Mouse (Mus musculus): ENCODE measurements around the gene Slc39a10.

Gene Slc39a10

DNA sequence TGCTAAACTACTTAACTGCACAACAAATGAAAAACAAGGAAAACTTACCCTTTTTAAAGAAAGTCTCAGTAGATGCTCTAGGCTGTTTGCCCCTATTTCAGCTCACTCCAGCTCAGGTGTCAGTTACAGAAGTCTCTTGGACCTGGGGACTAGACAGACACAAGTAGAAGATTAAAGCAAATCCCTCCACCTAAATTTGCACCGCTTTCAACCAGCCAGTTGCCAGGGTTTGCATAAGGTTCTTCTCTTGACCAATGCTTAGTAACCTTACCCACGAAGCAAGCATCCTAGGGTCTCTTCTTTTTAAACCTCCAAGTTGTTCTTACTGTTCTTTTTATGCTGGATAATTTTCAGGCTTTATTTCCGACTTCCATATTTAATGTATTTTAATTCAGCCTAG lies at the start of gene Slc39a10:
Slc39a10 (minus strand) TSS at position 101 of the 400 bp plus-strand sequence.
- DNase-seq (ENCODE audit: low read depth): no peak

DNA sequence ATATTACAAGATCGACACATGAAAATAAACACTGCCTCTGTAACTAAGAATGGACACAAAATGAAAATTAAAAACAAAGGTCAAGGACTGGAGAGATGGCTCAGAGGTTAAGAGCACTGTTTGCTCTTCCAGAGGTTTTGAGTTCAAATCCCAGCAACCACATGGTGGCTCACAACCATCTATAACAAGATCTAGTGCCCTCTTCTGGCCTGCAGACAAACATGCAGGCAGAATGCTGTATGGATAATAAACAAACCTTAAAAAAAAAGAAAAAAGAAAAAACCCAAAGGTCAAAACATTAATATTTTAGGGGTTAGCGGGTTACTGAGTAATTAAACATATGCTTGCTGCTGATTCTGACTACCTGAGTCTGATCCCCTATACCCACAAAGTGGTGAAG lies 46.6 kb upstream of the Slc39a10 start:
- no peak for DNase-seq (ENCODE audit: low read depth)

DNA sequence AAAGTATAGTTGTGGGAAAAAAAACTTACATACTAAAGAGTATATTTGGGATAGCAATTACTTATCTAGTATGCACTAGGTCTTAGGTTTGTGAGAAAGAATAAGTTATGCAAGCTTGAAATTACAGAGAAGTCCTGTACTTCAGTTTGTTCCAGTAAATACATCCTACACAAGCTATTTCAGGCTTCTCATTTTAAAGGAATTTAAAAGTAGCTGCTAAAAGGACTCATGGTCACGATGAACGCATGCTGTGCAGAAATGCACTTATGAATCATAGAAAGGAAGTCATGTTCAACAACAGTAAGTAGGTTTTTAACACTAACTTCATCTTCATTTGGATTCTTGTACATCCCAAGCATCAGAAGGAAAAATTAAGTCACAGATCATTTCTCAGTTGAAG lies 45.0 kb upstream of the Slc39a10 start:
- DNase-seq (ENCODE audit: low read depth): no peak

DNA sequence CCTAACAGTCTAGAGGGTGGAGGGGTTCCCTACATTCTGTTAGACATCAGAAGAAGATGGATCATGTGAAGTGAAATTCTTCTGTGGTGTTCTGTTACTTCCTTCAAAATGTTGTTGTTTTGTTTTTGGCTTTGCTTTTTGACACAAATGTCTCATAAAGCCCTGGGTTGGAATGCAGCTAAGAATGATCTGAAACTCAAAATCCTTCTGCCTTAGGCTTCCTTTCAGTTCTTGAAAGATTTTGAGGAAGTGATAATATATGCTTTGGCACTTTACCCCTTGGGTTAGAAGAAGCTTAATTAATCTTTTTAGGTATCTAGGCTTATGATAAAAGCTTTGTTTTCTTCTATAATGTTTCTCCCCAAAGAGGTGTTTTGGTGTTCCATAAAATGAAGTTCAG lies 34.5 kb upstream of the Slc39a10 start:
- no peak for DNase-seq (ENCODE audit: low read depth)

DNA sequence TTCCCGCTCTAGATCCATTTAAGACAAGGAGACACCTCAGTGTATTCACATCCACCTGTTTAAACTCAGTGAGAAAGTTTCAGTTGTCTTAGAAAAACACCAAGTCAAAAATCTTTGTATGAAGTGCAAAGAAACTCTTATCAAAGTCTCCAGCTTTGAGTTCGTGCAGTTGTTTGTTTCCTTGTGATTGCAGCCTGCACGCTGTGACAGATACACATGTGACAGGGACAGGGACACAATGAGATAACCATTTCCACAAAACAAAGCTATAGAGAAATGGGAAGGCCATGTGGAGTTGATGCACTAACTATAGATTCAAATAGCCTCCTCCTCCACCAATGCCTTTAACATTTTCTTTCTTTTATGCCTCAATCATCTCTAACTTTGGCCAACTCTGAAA lies 33.6 kb upstream of the Slc39a10 start:
- no peak for DNase-seq (ENCODE audit: low read depth)

DNA sequence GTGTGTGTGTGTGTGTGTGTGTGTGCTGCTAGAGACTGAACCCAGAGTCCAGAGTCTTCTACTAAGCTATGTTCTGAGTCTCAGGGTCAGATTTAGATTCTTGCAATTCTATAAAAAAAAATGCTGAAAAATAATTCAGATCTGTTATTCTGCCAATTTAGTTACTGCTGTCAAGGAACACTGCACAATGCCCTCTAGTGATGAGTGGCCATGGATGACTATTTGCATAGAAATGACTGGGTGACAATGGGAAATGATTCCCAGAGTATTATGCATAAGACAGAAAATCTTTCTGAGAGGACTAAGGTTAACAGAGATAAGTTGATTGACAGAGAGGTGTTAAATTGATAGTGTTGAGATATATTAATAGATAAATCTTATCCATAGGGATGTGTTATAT lies 32.3 kb upstream of the Slc39a10 start:
- DNase-seq (ENCODE audit: low read depth): no peak

DNA sequence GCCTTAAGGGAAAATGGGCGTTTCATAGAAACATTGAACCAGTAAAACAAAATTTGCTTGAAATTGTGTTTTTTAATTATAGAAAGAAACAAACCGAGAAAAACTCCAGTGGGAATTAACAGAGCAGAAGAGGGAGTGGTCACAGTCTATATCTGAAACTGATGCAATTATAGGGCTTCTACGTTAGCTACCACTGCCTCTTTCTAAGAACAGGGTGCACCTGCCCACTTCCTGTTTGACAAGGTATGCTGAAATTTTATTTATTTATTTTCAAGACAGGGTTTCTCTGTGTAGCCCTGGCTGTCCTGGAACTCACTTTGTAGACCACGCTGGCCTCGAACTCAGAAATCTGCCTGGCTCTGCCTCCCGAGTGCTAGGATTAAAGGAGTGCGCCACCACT lies 30.3 kb upstream of the Slc39a10 start:
- peak; percentile 29 for DNase-seq (ENCODE audit: low read depth)

DNA sequence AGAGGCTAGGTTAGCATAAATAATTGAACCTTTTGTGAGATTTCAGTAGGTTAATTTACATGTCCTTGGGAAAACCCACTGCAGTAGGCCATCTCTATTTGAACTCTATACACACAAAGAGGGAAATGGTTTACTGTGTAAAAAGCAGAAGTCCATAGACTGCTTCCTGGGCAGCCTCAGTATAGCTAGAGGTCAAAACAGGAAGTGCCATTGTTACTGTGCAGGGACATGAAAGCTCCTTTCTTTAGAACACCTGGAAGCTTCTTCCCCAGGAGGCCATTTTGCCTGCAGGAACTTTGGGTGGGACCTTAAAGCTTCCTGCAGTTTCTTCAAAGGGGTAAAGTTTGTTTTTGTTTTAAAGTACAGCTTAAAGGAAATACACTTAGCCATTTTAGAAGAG lies 29.0 kb upstream of the Slc39a10 start:
- peak; percentile 14 for DNase-seq (ENCODE audit: low read depth)

DNA sequence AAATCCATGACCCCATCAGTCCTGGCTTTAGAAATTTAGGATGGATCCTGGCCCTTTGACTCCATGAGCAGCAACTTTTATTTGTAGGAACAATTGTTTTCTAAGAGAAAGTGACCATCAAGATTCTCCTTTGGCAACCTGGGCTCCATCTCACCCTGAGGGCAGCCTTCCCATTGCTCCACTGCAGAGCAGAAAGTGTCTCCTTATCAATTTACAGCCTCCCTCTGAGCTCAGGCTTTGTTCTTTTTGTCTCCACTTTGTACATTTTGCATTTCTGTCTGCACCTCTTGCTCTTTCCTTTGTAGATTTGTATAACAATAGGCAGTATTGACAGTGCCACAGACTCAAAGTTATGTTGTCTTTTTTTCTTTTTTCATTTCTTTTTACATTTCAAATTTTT lies 23.6 kb upstream of the Slc39a10 start:
- DNase-seq (ENCODE audit: low read depth): no peak

DNA sequence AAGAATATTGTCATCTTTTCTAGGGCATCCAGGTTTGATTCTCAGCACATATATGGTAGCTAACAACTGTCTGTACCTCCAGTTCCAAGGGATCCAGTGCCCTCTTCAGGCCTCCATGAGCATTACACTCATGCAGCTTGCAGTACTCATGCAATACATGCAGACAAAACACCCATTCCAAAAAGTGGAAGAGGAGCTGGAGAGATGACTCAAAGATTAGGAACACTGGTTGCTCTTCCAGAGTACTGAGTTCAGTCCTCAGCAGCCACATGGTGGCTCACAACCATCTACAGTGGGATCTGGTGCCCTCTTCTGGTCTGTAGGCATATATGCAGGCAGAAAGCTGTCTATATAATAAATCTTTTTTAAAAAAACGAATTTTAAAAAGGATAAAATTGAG lies 21.7 kb upstream of the Slc39a10 start:
- DNase-seq (ENCODE audit: low read depth): peak; percentile 50

DNA sequence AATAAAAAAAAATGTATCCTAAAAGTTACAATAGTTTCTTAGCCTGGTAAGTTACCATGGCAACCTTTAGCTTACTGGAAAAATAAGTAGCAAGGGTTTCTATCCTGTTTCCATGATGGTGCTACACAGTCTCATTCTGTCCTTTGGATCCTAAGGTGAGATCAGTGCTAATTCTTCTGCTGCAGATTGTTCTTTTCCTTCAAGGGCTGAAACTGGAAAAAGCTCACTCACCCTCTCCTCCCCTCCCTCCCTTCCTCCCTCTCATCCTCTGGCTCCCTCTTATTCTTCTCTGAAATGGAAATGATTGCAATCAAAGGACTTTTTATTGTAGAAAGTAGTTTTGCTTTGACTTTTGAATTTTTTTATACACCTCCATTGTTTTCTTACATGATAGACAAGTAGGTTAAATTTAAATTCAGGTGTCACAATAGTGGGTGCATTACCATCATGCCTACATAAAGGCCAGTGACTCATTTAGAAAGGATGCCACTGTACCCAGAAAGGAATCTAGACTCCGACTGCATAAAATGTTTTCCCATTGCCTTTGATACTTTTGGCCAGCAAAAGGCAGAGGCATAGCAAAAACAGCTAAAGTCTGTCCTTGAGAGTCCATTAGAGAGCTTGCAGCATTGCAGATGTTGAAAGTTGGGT lies 20.0 kb upstream of the Slc39a10 start:
- DNase-seq (ENCODE audit: low read depth): peak; percentile 13

DNA sequence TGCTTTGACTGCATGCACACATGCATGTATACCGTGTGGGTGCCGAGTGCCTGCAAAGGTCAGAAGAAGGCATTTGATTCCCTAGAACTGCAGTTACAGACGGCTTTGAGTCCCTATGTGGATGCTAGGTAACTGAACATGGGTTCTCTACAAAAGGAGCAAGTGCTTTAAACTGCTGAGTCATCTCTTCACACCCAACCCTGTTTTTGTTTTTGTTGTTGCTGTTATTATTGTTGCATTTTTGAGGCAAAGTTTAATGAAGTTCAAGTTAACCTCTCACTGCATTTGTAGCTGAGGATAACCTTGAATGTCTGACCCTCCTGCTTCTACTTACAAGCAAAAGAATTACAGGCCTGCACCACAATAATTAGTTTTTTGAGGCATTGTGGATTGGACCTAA lies 17.5 kb upstream of the Slc39a10 start:
- DNase-seq (ENCODE audit: low read depth): no peak

DNA sequence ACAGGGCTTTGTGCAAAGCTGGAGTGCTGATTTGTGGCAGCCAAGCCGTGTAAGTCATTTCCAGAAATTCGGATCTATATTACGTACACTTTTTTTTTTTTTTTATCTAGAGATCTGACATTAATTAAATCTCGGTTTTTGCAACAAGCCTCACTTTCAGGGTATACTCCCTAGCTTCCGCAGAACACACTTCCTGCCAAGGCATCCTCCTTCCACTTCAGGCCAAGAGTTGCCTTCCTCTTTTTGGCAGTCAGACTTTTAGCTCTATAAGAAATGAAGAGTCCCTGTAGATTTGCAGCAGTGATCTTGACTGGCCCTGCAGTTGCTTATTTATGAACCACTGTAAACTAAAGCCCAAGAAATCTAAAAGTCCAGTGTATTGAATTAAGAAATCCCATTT lies 13.1 kb upstream of the Slc39a10 start:
- DNase-seq (ENCODE audit: low read depth): peak; percentile 23

DNA sequence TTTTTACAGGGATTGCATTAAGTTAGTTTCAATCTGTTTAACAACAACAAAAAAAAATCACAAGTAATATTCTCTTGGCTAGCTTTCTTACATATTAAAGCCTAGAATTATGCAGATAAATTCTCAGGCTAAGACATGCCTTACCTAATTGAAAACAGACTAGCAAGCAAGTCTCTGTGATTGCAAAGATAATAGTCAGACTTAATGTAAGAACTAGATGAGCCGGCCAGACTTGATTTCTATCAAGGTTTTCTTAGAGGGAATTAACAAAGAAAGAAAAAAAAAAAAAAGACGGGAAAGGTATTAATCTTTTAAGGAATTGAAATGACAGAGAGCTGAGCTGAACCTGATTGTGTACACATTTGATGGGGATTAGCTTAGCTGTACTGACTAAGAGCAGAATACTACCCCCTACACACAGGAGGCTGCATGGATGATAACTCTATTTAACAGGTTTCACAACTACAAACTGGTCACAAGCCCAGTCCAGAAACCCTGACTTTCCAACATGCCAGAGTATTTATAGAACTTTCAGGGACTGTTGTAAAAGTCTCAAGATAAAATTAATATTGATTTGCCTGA lies 9.5 kb upstream of the Slc39a10 start:
- DNase-seq (ENCODE audit: low read depth): no peak

DNA sequence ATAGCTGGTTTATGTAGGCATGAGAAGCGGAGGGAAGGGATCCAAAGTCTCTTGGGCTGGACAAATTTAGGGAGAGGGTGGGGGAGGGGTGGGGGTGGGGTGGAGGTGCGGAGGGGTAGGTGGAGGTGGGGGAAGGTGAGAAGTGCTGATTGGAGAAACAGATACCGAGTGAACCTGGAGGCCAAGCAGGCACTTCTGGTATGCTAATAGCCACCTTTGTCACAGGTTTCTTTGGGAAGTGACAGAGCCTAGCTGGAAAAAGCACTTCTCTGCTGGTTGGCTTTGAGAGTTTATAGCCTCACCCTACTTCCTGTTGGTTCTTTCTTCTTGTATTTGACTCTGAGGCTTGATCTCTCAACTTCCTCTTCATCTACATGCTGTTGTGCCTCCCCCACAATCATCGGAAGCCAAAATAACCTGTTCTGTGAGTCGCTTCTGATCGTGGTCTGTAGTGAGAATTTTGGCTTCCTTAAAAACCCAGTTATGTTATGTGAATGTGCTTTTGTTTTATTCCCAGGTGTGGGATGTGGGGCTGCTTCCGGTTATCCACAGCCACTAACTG lies 1.7 kb upstream of the Slc39a10 start:
- peak; percentile 68 for DNase-seq (ENCODE audit: low read depth)

DNA sequence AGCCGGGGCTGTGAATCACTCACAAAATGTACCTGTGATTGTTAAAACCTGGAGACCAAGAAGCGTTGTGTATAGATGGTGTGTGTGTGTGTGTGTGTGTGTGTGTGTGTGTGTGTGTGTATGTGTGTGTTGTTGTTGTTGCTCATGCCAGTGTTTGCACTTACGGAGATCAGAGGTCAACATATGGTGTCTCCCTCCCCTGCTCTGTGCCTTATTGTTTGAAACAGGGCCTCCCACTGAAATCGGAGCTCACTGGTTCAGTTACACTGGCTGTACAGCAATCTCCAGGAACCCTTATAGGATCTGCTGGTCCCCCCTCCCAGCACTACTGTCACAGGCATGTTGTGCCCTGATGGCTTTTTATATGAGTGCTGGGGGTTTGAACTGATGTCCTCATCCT lies 3.9 kb downstream of the Slc39a10 start:
- no peak for DNase-seq (ENCODE audit: low read depth)

DNA sequence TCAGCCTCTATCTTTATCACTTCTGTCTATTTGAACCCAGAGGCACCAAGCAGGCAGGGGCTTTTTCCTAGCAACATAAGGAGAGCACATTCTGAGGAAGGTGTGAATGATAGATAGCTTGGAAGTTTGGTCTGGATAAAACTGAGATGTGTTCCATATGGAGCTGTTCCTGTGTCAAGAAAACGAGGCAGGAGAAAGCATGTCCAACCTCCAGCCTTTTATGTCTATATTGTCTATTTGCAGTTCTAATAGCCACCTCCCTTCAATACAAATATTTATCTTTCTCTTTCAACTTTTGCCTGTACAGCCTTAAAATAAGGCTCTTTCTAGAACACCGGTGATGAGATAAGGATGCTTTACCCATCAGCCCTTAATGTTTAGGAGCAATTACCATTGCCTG lies 4.3 kb downstream of the Slc39a10 start:
- DNase-seq (ENCODE audit: low read depth): no peak

DNA sequence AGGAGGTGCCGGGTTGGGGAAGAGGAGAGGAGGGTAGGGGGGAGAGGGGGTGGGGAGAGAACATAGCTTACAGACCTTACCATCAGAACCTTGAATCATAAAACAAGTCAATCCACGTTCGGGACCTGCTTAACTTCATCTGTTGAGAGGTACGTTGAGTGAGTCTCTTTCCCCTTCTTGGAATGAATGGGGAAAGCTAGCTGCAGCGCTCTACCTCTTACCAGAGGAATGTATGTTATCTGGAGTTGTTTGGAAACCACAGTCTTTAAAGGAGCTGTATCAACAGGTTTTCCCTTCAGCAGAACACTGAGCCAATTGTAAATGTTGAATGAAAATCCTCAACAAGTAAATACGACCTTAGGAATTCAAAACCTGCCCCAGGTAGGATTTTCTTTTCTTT lies 4.7 kb downstream of the Slc39a10 start:
- no peak for DNase-seq (ENCODE audit: low read depth)

DNA sequence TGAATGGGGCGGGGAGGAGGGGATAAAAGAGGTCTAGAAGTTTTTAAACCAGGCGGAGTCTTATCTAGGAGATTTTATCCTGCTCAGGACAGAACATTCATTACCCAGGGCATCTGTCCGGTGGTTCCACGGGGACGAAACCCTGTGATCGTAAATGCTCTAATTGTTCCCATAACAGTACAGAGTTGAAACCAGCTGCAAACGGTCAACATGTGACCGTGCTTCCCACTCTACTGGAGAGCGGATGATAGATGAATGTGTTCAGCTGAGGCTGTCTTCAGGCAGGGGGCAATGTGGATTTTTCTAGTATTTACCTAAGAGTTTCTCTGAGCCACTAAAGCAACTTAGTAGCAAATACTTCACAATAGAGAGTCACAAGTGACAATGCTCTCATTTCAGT lies 6.6 kb downstream of the Slc39a10 start:
- DNase-seq (ENCODE audit: low read depth): no peak

DNA sequence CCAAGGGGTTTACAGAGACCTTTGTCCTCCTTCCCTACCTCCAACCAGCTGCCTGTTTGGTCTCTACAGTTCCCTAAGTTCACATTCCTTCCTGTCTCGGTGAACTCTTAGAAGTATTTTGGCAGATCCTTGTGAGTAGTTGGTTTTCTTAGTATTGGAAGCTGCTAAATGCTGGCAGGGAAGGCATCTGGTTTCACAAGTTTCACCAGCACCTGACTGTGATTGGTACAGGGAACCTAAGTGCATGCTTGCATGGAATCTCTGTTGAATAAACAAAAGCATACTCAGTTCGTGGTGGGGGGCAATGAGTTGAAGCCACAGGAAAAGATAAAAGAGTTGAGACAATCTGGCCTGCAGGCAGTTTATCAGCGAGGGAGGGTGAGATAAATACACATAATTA lies 7.4 kb downstream of the Slc39a10 start:
- DNase-seq (ENCODE audit: low read depth): no peak

DNA sequence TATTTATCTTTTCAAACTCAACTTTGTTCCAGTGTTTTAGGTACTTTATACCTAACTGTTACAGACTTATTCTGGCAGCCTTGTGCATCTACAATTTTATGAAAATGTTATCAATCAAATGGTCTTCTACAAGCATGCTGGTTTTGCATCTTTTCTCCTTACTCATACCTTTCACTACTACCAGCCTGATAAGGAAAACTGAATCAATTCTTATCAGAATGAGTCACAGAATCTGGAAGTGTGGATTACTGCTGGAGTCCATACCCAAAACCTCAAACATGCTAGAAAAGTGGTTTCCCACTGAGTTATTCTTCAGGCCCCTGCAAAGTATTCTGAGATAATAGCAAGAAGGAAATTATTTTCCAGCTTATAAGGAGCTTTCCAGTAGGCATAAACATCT lies 12.7 kb downstream of the Slc39a10 start:
- no peak for DNase-seq (ENCODE audit: low read depth)

DNA sequence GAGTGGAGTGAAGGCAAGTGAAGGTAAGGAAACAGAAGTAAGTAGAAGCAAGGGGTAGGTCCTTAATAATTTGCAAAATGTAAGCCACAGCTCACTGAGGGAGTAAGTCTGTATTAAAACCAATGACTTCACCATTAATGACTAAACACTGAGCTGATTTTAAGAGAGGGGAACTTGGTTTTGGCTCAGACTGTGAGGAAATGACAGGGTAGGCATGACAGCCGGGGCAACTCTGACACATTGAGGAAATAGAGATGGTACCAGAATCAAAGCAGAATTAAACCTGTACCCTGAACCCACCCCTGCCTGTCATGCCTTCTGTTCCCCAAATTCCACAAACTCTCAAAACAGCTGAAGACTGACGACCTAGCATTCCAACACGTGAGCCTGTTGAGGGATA lies 18.9 kb downstream of the Slc39a10 start:
- no peak for DNase-seq (ENCODE audit: low read depth)

DNA sequence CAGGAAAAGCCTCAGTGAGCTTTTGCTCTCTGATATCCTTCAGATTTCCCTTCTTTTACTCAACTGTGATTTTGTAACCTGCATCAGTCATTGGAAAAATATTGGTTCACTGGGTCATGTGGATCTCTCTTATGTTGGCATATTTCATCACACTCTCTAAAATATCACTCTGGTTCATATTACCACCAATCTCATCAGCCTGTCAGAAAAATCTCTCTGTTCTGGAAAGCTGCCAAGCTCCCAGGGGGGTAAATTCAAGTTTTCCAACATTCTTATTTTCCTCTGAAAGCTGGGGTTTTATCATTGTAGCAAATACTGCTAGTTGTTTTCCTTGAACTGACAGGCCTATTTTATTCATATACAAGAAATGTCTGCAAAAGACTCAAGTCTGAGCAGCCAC lies 22.9 kb downstream of the Slc39a10 start:
- no peak for DNase-seq (ENCODE audit: low read depth)

Data from induced T-regulatory cell, adult 2 months (primary cell).